Mouse (Mus musculus): Measurements from ENCODE around the gene Slc44a2.

Slc44a2 gene

DNA sequence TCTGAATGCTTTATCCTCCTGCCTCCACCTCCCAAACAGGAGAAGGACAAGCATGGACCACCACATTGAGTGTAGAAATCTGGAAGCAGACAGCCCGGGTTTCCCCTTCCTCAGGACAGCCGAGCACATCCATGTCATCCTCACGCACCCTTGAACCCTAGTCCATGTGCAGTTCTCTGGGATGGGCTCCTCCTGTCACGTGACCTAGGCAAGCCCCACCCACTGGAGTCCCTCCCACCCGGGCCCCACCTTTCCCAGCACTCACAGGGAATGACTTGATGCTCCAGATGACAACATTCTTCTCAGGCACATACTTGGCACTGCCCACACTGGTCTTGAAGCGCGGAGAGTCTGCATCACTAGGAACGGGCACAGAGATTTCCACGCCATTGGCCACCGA lies 21.5 kb upstream of the Slc44a2 start:
- in situ Hi-C loops (cut with MboI; ENCODE audit: unreplicated experiment in 2 of 2), result no loop called here

DNA sequence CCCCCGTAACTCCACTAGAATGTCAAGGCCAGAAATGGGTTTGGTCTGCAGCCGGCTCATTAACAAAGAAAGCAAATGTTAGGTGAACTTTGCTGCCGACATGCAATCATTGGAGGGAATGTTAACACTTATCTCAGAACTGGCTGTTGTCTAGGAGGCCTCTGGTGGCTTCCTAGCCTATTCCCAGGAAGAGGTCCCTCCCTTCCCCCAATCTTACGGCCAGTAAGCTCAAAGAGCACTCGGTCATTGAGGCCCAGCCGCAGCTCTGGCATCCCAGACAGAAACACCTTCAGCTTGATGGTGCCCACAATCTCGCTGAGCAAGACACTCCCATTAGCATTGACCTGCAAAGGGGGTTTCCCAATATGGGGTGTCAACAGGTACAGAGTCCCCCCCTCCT lies 15.4 kb upstream of the Slc44a2 start:
- in situ Hi-C loops (cut with MboI; ENCODE audit: unreplicated experiment in 2 of 2), result loop anchor here in 1 of 2 experiments (25.0 kb wide), 1 partner anchor 143 kb away; the partner anchor contains the start of gene Pde4a

GRCm38 (mm10) chr9:21309150-21309741 lies 11.3 kb upstream of the Slc44a2 start:
- in situ Hi-C loops (cut with MboI; ENCODE audit: unreplicated experiment in 2 of 2), result loop anchor here in 1 of 2 experiments (25.0 kb wide), 1 partner anchor 147 kb away; the partner anchor contains the start of gene Pde4a

GRCm38 (mm10) chr9:21311695-21312094 lies 8.8 kb upstream of the Slc44a2 start:
- in situ Hi-C loops (cut with MboI; ENCODE audit: unreplicated experiment in 2 of 2), result loop anchor here (5.0 to 25.0 kb wide), 5 partner anchors 41 to 149 kb away; partner anchors contain the start of genes Pde4a (in 1 of the 2) and Qtrt1 (in 1 of the 2)

DNA sequence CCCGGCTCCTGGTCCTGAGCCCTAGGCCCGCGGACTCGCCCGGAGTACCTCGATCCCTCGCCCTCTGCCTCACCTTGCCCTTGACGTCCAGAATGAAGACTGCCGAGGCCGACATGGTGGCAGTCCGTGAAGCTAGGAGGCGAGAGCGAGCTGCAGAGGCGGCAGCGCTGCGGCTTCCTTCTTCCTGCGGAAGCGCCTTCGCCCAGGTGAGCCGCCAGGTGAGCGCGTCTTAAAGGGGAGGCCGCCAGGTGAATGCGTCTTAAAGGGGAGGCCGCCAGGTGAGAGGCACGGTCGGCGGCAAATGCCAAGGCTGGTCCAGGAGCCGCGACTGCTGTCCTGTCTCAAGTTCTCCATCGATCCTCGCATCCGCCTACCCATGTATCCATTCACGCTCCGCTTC lies 8.4 kb upstream of the Slc44a2 start, which contains the start of gene Ap1m2:
Gene Ap1m2 (minus strand): TSS at position 204 of the 400 bp plus-strand sequence.
- in situ Hi-C loops (cut with MboI; ENCODE audit: unreplicated experiment in 2 of 2), result loop anchor here (5.0 to 25.0 kb wide), 5 partner anchors 40 to 150 kb away; partner anchors contain the start of genes Pde4a (in 1 of the 2) and Qtrt1 (in 1 of the 2)

GRCm38 (mm10) chr9:21313394-21313793 lies 7.1 kb upstream of the Slc44a2 start:
- in situ Hi-C loops (cut with MboI; ENCODE audit: unreplicated experiment in 2 of 2), result loop anchor here (5.0 to 25.0 kb wide), 5 partner anchors 39 to 151 kb away; partner anchors contain the start of genes Pde4a (in 1 of the 2) and Qtrt1 (in 1 of the 2)

DNA sequence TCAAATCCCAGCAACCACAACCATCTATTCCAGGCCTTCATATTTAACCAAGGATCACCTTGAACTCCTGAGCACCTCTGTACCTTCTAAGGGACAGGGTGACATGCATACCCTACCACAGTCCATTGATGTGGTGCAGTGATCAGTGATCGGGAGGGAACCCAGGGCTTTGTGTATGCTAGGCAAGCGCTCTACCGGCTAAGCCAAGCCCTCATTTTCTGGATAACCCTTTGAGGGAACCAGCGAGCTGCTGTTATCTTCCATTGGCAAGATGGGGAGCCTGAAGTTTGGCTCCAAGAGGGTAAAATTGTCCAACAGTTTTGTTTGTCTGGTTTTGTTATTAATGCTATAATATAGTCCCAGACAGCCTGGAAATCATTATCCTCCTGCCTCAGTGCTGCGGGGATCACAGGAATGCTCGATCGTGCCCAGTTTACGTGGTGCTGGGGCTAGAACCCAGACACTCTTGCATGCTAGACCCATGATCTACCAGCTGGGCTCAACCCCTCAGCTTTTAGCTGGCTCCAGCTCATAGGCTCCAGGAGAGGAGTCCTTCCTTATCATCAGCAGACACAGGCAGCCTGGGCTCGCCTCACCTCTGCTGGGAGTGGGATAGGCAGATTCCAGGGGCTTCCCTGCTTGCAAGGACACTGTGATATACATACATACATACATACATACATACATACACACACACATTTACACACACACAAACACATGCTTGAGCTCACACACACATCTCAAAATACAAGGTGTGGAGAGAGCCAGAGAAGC lies 5.9 kb upstream of the Slc44a2 start:
- in situ Hi-C loops (cut with MboI; ENCODE audit: unreplicated experiment in 2 of 2), result loop anchor here (5.0 to 25.0 kb wide), 5 partner anchors 38 to 152 kb away; partner anchors contain the start of genes Pde4a (in 1 of the 2) and Qtrt1 (in 1 of the 2)

- in situ Hi-C loops (cut with MboI; ENCODE audit: unreplicated experiment in 2 of 2), result loop anchor here (5.0 to 25.0 kb wide), 2 partner anchors 37 to 153 kb away; partner anchors contain the start of gene Pde4a (in 1 of the 2)
Measured at GRCm38 (mm10) chr9:21315421-21315820, 5.1 kb upstream of the Slc44a2 start.

- in situ Hi-C loops (cut with MboI; ENCODE audit: unreplicated experiment in 2 of 2), result loop anchor here (5.0 to 25.0 kb wide), 2 partner anchors 36 to 154 kb away; partner anchors contain the start of gene Pde4a (in 1 of the 2)
Measured at GRCm38 (mm10) chr9:21316696-21317095, 3.8 kb upstream of the Slc44a2 start.

DNA sequence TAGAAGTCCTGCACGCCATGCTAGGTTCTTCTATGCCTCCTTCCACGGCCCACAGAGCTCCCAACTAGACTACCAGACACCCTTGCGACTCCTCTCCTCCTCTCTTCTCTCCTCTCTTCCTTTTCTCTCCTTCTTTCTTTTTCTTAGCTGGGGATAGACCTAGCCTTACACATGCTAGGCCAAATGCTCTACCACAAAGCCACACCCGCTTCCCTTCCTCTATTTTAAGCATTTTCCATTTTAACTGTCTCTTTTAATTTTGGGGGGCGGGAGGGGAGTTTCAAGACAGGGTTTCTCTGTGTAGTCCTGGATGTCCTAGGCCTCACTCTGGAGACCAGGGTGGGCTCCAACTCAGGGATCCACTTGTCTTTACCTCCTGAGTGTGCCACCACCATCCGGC lies 1.7 kb upstream of the Slc44a2 start:
- in situ Hi-C loops (cut with MboI; ENCODE audit: unreplicated experiment in 2 of 2), result loop anchor here (5.0 to 25.0 kb wide), 2 partner anchors 34 to 156 kb away; partner anchors contain the start of gene Pde4a (in 1 of the 2)

DNA sequence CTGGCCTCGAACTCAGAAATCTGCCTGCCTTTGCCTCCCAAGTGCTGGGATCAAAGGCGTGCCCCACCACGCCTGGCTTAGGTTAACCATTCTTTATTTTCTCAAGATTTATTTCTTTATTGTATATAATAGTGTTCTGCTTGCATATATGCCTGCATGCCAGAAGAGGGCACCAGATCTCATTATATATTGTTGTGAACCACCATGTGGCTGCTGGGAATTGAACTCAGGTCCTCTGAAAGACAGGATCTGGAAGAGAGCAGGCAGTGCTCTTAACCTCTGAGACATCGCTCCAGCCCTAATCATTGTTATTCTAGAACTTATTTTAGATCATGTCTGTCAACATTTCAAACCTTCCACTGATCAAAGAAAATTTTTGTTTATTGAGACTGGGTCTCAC lies 995 bp upstream of the Slc44a2 start:
- in situ Hi-C loops (cut with MboI; ENCODE audit: unreplicated experiment in 2 of 2), result loop anchor here (5.0 to 25.0 kb wide), 2 partner anchors 33 to 157 kb away; partner anchors contain the start of gene Pde4a (in 1 of the 2)

DNA sequence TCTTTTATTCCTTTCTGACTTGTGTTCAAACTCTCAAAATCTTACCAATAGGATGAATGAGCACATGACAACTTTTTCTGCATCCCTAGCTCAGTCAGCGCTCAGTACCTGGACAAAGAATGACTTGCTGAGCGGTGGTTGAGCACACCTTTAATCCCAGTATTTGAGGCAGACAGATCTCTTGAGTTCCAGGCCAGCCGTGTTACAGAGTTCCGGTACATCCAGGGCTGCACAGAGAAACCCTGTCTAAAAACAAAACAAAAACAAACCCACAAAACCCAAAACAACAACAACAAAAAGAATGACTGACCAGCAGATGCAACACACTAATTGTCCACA lies 249 bp upstream of the Slc44a2 start:
- in situ Hi-C loops (cut with MboI; ENCODE audit: unreplicated experiment in 2 of 2), result loop anchor here in 1 of 2 experiments (25.0 kb wide), 1 partner anchor 158 kb away; the partner anchor contains the start of gene Pde4a

DNA sequence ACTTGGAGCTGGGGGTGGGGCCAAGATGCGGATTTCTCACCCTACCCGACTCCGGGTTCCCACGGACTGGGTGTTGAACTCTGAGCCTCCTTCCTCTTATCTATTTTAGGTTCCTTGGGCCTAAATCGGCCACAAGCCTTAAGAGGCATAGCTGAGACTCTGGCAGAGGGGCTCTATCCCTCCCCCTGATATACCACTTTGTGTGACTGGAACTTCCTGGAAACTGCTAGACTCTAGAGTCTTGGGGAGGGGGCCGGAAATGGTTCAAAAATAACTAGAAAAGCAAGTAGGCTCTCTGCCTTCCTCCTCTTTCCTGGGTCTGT lies 976 bp downstream of the Slc44a2 start:
- in situ Hi-C loops (cut with MboI; ENCODE audit: unreplicated experiment in 2 of 2), result loop anchor here in 1 of 2 experiments (25.0 kb wide), 1 partner anchor 159 kb away; the partner anchor contains the start of gene Pde4a

- in situ Hi-C loops (cut with MboI; ENCODE audit: unreplicated experiment in 2 of 2), result loop anchor here in 1 of 2 experiments (25.0 kb wide), 1 partner anchor 160 kb away; the partner anchor contains the start of gene Pde4a
Measured at GRCm38 (mm10) chr9:21322211-21322916, 1.9 kb downstream of the Slc44a2 start.

DNA sequence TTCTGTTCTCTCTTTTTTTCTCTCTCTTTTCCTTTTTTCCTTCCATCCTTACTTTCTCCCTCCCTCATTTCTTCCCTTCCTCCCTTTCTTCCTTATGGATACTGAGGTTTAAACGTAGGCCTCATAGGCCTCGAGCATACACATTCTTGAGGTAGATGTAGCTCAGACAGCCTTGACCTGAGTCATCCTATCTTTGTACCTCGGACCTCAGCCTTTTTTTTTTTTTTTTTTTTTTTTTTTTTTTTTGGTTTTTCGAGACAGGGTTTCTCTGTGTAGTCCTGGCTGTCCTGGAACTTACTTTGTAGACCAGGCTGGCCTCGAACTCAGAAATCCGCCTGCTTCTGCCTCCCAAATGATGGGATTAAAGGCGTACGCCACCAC lies 2.4 kb downstream of the Slc44a2 start:
- in situ Hi-C loops (cut with MboI; ENCODE audit: unreplicated experiment in 2 of 2), result loop anchor here in 1 of 2 experiments (25.0 kb wide), 1 partner anchor 161 kb away; the partner anchor contains the start of gene Pde4a

DNA sequence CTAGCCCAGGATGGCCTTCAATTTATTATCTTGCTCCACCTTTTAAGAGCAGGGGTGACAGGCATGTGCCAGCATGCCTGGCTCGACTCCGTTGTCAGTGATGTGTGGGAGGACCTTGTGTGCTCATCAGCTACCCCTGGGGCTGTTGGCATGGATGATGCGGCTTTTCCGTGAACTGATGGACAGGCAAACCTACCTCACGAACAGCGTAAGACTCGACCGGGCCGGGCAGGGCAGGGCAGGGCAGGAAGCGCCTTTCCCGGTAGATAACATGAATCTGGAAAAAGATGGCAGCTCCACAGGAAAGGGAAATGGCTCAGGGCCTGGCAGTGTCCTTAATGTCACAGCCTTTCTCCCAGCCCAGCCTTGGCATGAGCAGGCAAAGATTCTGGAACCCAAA lies 3.8 kb downstream of the Slc44a2 start:
- in situ Hi-C loops (cut with MboI; ENCODE audit: unreplicated experiment in 2 of 2), result loop anchor here in 1 of 2 experiments (25.0 kb wide), 1 partner anchor 162 kb away; the partner anchor contains the start of gene Pde4a

DNA sequence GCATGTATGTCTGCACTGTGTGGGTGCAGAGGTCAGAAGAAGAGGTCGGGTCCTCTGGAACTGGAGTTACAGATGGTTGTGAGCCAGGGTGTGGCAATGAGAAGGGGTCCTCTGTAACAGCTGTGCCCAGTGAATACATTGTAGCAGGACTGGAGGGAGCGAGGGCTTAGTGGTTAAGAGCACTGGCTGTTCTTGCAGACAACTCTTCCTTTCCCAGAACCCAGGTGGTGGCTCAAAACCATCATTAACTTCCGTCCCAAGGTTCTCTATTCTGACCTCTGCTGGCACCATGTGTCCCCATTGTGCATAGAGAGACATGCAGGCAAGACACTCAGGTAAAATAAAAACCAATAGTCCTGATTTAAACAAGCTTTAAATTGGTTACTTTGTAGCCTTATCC lies 7.1 kb downstream of the Slc44a2 start:
- in situ Hi-C loops (cut with MboI; ENCODE audit: unreplicated experiment in 2 of 2), result no loop called here

GRCm38 (mm10) chr9:21328041-21328440 lies 7.5 kb downstream of the Slc44a2 start:
- in situ Hi-C loops (cut with MboI; ENCODE audit: unreplicated experiment in 2 of 2), result no loop called here

GRCm38 (mm10) chr9:21329041-21329440 lies 8.5 kb downstream of the Slc44a2 start:
- in situ Hi-C loops (cut with MboI; ENCODE audit: unreplicated experiment in 2 of 2), result no loop called here

- in situ Hi-C loops (cut with MboI; ENCODE audit: unreplicated experiment in 2 of 2), result no loop called here
Measured at GRCm38 (mm10) chr9:21329699-21330289, 9.3 kb downstream of the Slc44a2 start.
